Mouse (Mus musculus): ENCODE data around the gene Olfr1151. TPM values are rescaled to one million over a fixed set of nuclear protein-coding genes. Genes with fewer than 3 reads are reported as not detected.

The Olfr1151 gene
- polyA plus RNA-seq (2012; rRNA removed), result not detected in 2 replicates

DNA sequence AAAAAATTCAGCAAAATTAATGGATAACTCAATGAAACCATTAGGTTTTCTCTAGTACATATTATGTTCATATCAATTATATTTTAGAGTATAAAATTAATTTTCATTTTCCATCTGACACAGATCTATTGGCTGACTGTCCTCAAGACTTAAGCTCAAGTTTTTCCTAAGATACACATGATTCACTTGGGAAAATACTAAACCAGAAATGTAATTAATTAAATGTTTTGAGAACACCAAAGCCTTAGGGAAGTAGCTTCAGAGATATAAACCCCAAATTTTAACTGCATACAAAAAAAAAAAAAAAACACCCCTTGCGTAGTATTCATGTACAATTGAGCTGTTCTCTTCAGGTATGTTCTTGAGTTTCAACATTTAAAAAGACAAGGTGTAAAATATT is at the start of gene Olfr1151:
TSS of gene Olfr1151 (plus strand) at position 301 of the 400 bp plus-strand sequence.

DNA sequence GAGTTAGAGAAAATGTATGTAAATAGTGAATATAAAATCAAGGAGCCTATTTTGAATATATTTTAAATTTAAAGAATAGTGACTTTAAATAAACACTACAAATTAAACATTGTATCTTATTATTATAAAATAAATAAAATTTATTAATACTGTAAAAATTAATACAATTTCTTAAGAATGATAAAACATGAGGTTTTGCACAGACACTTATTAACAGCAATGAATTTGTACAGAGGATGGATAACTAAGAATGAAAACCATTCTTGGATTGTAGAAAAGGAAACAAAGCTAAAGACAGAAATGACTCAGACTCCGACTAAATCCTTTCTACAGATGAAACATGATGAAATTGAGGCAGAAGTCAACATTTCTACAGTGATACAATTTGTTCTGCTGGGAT is 46.1 kb upstream of the Olfr1151 start, which contains the start of gene Olfr1145:
TSS of gene Olfr1145 (plus strand) at position 301 of the 400 bp plus-strand sequence.

DNA sequence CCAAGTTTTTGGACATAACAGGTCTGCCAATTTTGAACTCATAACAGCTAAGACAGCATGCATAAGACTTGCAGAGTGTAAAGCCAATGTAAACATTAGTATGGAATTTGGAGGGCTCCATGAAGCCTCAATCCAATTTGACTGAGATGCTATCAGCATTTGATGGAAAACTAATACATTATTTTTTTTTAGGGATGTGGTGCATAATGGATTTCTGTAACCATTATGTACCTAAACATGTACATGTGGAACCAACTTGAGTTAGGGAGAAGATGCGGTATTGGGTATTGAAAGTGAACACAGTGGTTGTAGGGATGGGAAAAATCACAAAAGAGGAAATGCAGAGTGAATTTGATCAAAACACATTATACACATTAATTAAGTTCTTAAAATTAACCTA is 25.4 kb upstream of the Olfr1151 start, which contains the start of gene Olfr1148:
TSS of gene Olfr1148 (plus strand) at position 301 of the 400 bp plus-strand sequence.

DNA sequence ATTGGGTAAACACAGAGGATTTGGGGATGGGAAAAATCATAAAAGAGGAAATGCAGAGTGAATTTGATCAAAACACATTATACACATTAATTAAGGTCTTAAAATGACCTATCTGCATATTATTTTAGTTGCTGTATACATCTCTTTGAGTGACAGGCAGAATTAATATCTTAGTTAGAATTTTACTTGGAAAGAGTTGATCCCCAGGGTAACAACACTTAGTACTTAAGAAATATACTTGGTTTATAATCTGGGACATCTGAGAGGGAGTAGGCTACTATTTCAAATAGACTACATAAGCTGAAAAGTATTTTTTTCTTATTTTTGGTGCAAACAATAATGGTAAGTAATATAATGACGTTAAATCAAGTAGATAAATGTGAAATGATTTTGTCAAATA is 12.0 kb upstream of the Olfr1151 start, which contains the start of gene Olfr1150-ps1:
TSS of gene Olfr1150-ps1 (plus strand) at position 301 of the 400 bp plus-strand sequence.

DNA sequence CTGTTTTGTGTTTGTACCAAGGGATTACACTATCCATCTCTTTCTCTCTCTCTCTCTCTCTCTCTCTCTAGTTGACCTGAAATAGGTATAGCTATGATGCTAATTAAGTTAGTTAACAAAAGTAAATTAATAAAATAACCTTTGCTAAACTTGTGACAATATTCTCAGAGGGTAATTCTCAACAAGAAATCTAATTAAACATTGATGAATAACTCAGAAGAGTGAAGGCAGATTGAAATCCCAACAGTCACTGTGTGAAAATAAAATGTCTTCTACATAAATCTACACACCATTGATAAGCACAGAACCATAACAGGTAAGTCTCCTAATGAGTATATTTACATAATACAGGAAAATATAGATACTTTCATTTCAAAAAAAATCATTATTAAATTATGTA is 10.5 kb downstream of the Olfr1151 start, which contains the start of gene Olfr1152:
TSS of gene Olfr1152 (plus strand) at position 301 of the 400 bp plus-strand sequence.

DNA sequence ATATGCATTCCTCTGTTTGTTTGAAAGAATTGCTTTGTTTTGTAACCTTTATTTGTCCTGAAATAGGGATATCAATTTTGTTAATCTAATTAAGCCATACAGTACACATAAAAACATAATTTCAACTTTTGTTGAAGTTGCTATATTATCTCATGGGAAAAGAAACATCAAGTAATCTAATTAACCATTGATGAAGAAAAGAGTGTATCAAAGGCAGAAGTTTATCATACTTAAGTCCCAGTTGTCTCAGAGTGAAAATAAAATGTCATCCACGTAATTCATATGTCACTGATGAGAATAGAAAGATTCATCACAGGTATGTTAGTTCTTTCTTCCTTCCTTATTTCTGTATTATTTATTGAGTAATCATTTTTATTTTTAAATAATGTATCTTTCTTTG is 39.0 kb downstream of the Olfr1151 start, which contains the start of gene Olfr1153:
TSS of gene Olfr1153 (plus strand) at position 301 of the 400 bp plus-strand sequence.

DNA sequence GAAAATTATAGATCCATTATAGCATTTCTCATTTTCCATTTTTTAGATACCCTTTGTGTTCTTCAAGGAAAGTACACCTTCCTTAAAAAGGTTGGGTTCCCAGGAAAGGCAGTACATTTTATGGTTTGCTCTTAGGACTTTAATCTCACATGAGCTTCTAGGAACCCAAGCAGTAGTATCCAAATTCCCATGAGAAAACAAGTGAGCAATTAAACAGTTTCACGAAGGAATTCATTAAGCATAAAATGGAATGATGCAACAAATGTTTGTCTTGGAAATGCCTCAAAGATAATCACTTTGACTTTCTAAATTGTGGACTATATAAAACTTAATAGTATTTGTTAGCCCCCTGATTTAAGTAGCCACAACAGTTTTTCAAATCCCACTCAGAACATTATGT is 49.4 kb downstream of the Olfr1151 start, which contains the start of gene Olfr1154:
TSS of gene Olfr1154 (minus strand) at position 101 of the 400 bp plus-strand sequence.

Other genes starting within 250 kb of the Olfr1151 start
- gene Olfr1130, start 249.7 kb upstream of the Olfr1151 start, polyA plus RNA-seq (2012; rRNA removed), result not detected in 2 replicates
- gene Olfr1131, start 228.8 kb upstream of the Olfr1151 start, polyA plus RNA-seq (2012; rRNA removed), result not detected in 2 replicates
- gene Olfr1132, start 218.3 kb upstream of the Olfr1151 start, polyA plus RNA-seq (2012; rRNA removed), result not detected in 2 replicates
- gene Olfr1133, start 208.5 kb upstream of the Olfr1151 start, polyA plus RNA-seq (2012; rRNA removed), result not detected in 2 replicates
- gene Olfr1134, start 197.4 kb upstream of the Olfr1151 start, polyA plus RNA-seq (2012; rRNA removed), result not detected in 2 replicates
- not detected in 2 replicates for gene Olfr1135, start 182.2 kb upstream of the Olfr1151 start, polyA plus RNA-seq (2012; rRNA removed)
- not detected in 2 replicates for gene Olfr1136, start 161.9 kb upstream of the Olfr1151 start, polyA plus RNA-seq (2012; rRNA removed)
- not detected in 2 replicates for gene Olfr1137, start 142.7 kb upstream of the Olfr1151 start, polyA plus RNA-seq (2012; rRNA removed)
- not detected in 2 replicates for gene Olfr1138, start 115.9 kb upstream of the Olfr1151 start, polyA plus RNA-seq (2012; rRNA removed)
- not detected in 2 replicates for gene Olfr1140, start 112.1 kb upstream of the Olfr1151 start, polyA plus RNA-seq (2012; rRNA removed)
- not detected in 2 replicates for gene Olfr1141, start 101.9 kb upstream of the Olfr1151 start, polyA plus RNA-seq (2012; rRNA removed)
- not detected in 2 replicates for gene Olfr152, start 76.4 kb upstream of the Olfr1151 start, polyA plus RNA-seq (2012; rRNA removed)
- not detected in 2 replicates for gene Olfr1143, start 55.3 kb upstream of the Olfr1151 start, polyA plus RNA-seq (2012; rRNA removed)
- gene Olfr1145, start 46.0 kb upstream of the Olfr1151 start, polyA plus RNA-seq (2012; rRNA removed), result not detected in 2 replicates
- not detected in 2 replicates for gene Olfr1148, start 25.3 kb upstream of the Olfr1151 start, polyA plus RNA-seq (2012; rRNA removed)
- not detected in 2 replicates for gene Olfr1150-ps1, start 11.9 kb upstream of the Olfr1151 start, polyA plus RNA-seq (2012; rRNA removed)
- gene Olfr1152, start 10.6 kb downstream of the Olfr1151 start, polyA plus RNA-seq (2012; rRNA removed), result not detected in 2 replicates
- not detected in 2 replicates for gene Olfr1153, start 39.1 kb downstream of the Olfr1151 start, polyA plus RNA-seq (2012; rRNA removed)
- gene Olfr1154, start 49.3 kb downstream of the Olfr1151 start, polyA plus RNA-seq (2012; rRNA removed), result not detected in 2 replicates
- gene Olfr1155, start 89.3 kb downstream of the Olfr1151 start, polyA plus RNA-seq (2012; rRNA removed), result not detected in 2 replicates
- not detected in 2 replicates for gene Olfr1156, start 97.2 kb downstream of the Olfr1151 start, polyA plus RNA-seq (2012; rRNA removed)
- not detected in 2 replicates for gene Olfr1157, start 112.4 kb downstream of the Olfr1151 start, polyA plus RNA-seq (2012; rRNA removed)
- not detected in 2 replicates for gene Olfr74, start 118.8 kb downstream of the Olfr1151 start, polyA plus RNA-seq (2012; rRNA removed)
- gene Olfr1158, start 134.3 kb downstream of the Olfr1151 start, polyA plus RNA-seq (2012; rRNA removed), result not detected in 2 replicates
- not detected in 2 replicates for gene Olfr1160, start 152.4 kb downstream of the Olfr1151 start, polyA plus RNA-seq (2012; rRNA removed)
- not detected in 2 replicates for gene Olfr1161, start 166.9 kb downstream of the Olfr1151 start, polyA plus RNA-seq (2012; rRNA removed)
- gene Olfr73, start 181.8 kb downstream of the Olfr1151 start, polyA plus RNA-seq (2012; rRNA removed), result not detected in 2 replicates
- not detected in 2 replicates for gene Olfr1162, start 195.3 kb downstream of the Olfr1151 start, polyA plus RNA-seq (2012; rRNA removed)
- gene Olfr1163, start 216.0 kb downstream of the Olfr1151 start, polyA plus RNA-seq (2012; rRNA removed), result not detected in 2 replicates
- not detected in 2 replicates for gene Olfr1164, start 238.1 kb downstream of the Olfr1151 start, polyA plus RNA-seq (2012; rRNA removed)

All from liver, embryonic 18 days (tissue).